Mouse (Mus musculus): ENCODE results near the gene Fndc10. TPM values are rescaled to one million over a fixed set of nuclear protein-coding genes. Genes with fewer than 3 reads are reported as not detected.
A peak's percentile ranks its signal among the peaks of the same experiment; 100 is the strongest.

The Fndc10 gene
- total and polyA plus RNA-seq, 2 experiments from 2014 or later: 24.3 to 46.4 TPM

DNA sequence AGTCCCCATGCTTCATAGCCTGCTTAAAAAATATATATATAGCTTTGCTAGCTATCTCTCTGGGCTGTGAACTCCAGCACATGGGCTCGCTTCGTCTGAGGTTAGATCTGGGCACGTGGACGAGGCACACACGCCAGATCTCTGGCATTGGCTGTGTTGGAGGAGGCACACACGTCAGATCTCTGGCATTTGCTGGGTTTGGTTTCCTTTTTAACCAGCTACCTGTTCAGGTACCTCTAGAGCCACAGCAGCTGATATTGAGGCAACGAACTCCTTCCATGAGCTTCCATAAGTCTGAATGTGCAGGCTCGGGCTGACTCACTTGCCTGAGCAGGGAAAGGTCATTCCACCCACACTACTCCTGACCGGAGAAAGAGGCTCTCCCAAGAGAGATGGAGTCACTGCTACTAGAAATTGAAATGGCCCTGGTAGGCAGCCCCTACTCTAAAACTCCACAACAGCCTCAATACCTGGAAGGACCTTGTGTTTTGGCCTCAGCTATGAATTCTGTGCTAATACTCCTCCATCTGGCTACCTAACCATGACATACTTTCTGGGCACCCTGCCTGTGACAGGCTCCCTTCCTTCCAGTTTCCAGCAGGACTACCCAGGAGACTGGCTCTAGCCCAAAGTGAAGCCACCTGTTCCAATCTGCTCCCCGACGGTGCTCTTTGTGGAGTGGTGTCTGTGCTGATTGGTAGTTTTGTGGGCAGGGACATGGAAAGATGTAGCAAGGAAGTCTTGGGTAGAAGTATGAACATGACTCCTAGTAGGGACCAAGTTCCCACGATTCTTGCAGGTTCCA, 3.4 kb upstream of the Fndc10 start:
- Histone ChIP-seq H3K4me1 (ENCODE audit: insufficient read depth, low read length) (peaks cover 5% of the 10 kb centered on the region), H3K27ac (ENCODE audit: low read depth, low read length) (no peak overlapping the region), H3K4me2 (ENCODE audit: low read depth, low read length, poor library complexity, severe bottlenecking) (no peak overlapping the region), H3K4me3 (ENCODE audit: low read depth, low read length) (no peak overlapping the region), H3K9ac (replicated peaks; ENCODE audit: low read length, poor library complexity, severe bottlenecking) (no peak overlapping the region), H3K27me3 (ENCODE audit: insufficient read depth, low read length) (no peaks in the 10 kb centered on the region), H3K9me3 (ENCODE audit: low read length) (no peaks in the 10 kb centered on the region), H3K36me3 (ENCODE audit: insufficient read depth, low read length) (no peaks in the 10 kb centered on the region)
- peak; percentile 52 for DNase-seq (ENCODE audit: low spot score)
- 82% methylated on average over 12 of the region's 12 CpGs for WGBS
- no peak for ATAC-seq (ENCODE audit: low FRiP score)
- TF ChIP-seq CTCF (IDR thresholded peaks at IDR 0.05): no peak

- peaks cover 18% of the 10 kb centered on the region for H3K4me1 ChIP-seq (ENCODE audit: insufficient read depth, low read length)
- no peaks in the 10 kb centered on the region for H3K27me3 ChIP-seq (ENCODE audit: insufficient read depth, low read length)
- TF ChIP-seq CTCF (IDR thresholded peaks at IDR 0.05): no peak
- H3K9ac ChIP-seq (replicated peaks; ENCODE audit: low read length, poor library complexity, severe bottlenecking): no peak overlapping the region
- no peak overlapping the region for H3K27ac ChIP-seq (ENCODE audit: low read depth, low read length)
- H3K4me3 ChIP-seq (ENCODE audit: low read depth, low read length): no peak overlapping the region
- WGBS: 97% methylated on average over 3 of the region's 3 CpGs
- H3K9me3 ChIP-seq (ENCODE audit: low read length): no peaks in the 10 kb centered on the region
- no peak overlapping the region for H3K4me2 ChIP-seq (ENCODE audit: low read depth, low read length, poor library complexity, severe bottlenecking)
- ATAC-seq (ENCODE audit: low FRiP score) (no peak), DNase-seq (ENCODE audit: low spot score) (no peak)
- H3K36me3 ChIP-seq (ENCODE audit: insufficient read depth, low read length): no peaks in the 10 kb centered on the region
Measured at GRCm38 (mm10) chr4:155692421-155692820, 1.7 kb upstream of the Fndc10 start.

GRCm38 (mm10) chr4:155694482-155695401, 600 bp downstream of the Fndc10 start:
- no peaks in the 10 kb centered on the region for H3K36me3 ChIP-seq (ENCODE audit: insufficient read depth, low read length)
- peak overlapping the region; percentile 71 for H3K4me3 ChIP-seq (ENCODE audit: low read depth, low read length)
- no peaks in the 10 kb centered on the region for H3K9me3 ChIP-seq (ENCODE audit: low read length)
- peak overlapping the region; percentile 95 for H3K4me2 ChIP-seq (ENCODE audit: low read depth, low read length, poor library complexity, severe bottlenecking)
- peak; percentile 65 for TF ChIP-seq CTCF (IDR thresholded peaks at IDR 0.05)
- peak overlapping the region; percentile 87 for H3K9ac ChIP-seq (replicated peaks; ENCODE audit: low read length, poor library complexity, severe bottlenecking)
- H3K4me1 ChIP-seq (ENCODE audit: insufficient read depth, low read length): peaks cover 18% of the 10 kb centered on the region
- WGBS: 1% methylated on average over 84 of the region's 92 CpGs
- ATAC-seq (ENCODE audit: low FRiP score) (peak; percentile 91), DNase-seq (ENCODE audit: low spot score) (peak; percentile 86)
- no peaks in the 10 kb centered on the region for H3K27me3 ChIP-seq (ENCODE audit: insufficient read depth, low read length)
- H3K27ac ChIP-seq (ENCODE audit: low read depth, low read length): peak overlapping the region; percentile 97

DNA sequence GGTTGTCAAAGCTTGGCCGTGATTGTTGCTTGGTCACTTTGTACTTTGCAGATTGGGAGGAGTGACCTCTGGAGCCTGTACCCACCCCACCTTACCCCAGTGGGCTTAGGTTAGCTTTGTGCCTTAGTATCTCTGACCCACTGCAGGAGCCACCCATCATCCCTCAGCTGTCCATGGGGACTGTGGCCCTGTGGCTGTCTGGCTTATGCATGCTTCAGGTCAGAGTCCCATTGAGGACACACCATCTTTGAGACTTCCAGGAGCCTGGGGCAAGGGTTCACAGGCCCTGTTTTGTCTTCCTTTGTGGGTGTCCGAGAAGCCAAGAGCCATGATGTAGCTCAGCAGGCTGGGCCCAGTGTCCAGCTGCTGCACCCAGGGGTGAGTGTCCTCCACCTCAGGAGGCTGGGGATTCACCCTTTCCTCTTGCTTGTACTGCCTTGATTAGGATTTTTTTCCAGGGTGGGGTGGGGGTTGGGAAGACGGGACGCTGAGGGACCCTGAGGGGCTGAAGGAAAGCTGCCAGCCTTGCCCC, 1.5 kb downstream of the Fndc10 start:
- no peak for ATAC-seq (ENCODE audit: low FRiP score)
- Histone ChIP-seq H3K36me3 (ENCODE audit: insufficient read depth, low read length) (no peaks in the 10 kb centered on the region), H3K9ac (replicated peaks; ENCODE audit: low read length, poor library complexity, severe bottlenecking) (peak overlapping the region; percentile 87), H3K9me3 (ENCODE audit: low read length) (no peaks in the 10 kb centered on the region), H3K4me1 (ENCODE audit: insufficient read depth, low read length) (peaks cover 18% of the 10 kb centered on the region), H3K27me3 (ENCODE audit: insufficient read depth, low read length) (no peaks in the 10 kb centered on the region), H3K4me3 (ENCODE audit: low read depth, low read length) (peak overlapping the region; percentile 71), H3K4me2 (ENCODE audit: low read depth, low read length, poor library complexity, severe bottlenecking) (peak overlapping the region; percentile 95), H3K27ac (ENCODE audit: low read depth, low read length) (peak overlapping the region; percentile 97; the same call in 1 of the 2 replicates)
- DNase-seq (ENCODE audit: low spot score): no peak
- 82% methylated on average over 4 of the region's 4 CpGs for WGBS
- no peak for TF ChIP-seq CTCF (IDR thresholded peaks at IDR 0.05)

DNA sequence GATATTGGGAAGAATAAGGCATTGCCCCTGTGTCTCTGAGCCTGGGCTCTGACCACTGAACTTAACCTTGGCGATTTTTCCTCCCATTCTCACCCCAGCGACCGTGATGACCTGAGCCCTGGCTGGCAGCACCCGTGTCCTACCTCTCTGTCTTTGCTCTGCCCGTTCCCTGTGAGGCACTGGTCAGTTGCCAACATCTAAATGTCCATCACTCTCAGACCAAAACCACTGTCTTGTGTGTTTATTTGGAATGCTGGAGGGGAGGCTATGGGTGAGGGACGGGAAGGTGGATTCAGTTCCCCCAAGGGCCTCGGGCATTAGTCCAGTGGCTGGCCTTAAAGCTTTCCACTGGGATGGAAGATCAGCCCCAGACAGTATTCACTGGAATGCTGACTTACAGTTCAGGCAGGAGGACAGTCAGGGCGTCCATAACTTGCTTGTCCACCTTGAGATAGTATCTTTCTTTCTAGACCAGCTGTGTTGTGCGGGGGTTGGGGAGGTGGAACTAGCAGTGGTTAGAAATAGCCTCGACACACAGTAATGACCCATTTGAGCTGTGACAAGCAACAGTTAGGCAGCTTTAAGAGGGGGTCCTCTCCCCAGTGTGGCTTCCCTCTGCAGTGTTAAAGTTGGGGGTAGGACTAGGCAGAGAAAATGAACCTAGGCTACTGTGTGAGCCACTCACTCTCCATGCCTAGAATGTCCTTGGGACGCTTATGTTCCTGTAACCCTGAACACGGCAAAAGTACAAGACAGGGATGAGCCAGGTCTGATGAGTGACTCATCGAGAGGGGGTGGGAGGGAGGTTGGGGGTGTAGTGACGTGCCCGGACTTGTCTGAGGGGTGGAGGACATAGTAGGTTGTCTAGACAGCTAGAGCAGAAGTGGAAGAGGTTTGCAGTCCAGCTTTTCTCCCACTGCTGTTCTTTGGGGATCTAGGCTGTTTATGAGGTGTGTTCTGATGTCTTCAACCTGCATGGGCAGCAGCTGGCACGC, 2.4 kb downstream of the Fndc10 start:
- H3K27me3 ChIP-seq (ENCODE audit: insufficient read depth, low read length): no peaks in the 10 kb centered on the region
- H3K4me3 ChIP-seq (ENCODE audit: low read depth, low read length): peak overlapping the region; percentile 71
- no peak overlapping the region for H3K27ac ChIP-seq (ENCODE audit: low read depth, low read length)
- no peak for DNase-seq (ENCODE audit: low spot score)
- no peaks in the 10 kb centered on the region for H3K36me3 ChIP-seq (ENCODE audit: insufficient read depth, low read length)
- H3K4me1 ChIP-seq (ENCODE audit: insufficient read depth, low read length): peaks cover 18% of the 10 kb centered on the region
- H3K9ac ChIP-seq (replicated peaks; ENCODE audit: low read length, poor library complexity, severe bottlenecking): peak overlapping the region; percentile 87
- 80% methylated on average over 16 of the region's 16 CpGs for WGBS
- TF ChIP-seq CTCF (IDR thresholded peaks at IDR 0.05): no peak
- peak overlapping the region; percentile 95 for H3K4me2 ChIP-seq (ENCODE audit: low read depth, low read length, poor library complexity, severe bottlenecking)
- ATAC-seq (ENCODE audit: low FRiP score): no peak
- H3K9me3 ChIP-seq (ENCODE audit: low read length): no peaks in the 10 kb centered on the region

All from midbrain, postnatal 0 days (tissue).